Mouse (Mus musculus): ENCODE results near the gene Socs1.
A peak's percentile ranks its signal among the peaks of the same experiment; 100 is the strongest.
"Not testable (repeated sequence)": the region's sequence is repeated elsewhere in the genome, so short reads cannot be mapped to it uniquely, and the experiment has no call there.

Gene Socs1

DNA sequence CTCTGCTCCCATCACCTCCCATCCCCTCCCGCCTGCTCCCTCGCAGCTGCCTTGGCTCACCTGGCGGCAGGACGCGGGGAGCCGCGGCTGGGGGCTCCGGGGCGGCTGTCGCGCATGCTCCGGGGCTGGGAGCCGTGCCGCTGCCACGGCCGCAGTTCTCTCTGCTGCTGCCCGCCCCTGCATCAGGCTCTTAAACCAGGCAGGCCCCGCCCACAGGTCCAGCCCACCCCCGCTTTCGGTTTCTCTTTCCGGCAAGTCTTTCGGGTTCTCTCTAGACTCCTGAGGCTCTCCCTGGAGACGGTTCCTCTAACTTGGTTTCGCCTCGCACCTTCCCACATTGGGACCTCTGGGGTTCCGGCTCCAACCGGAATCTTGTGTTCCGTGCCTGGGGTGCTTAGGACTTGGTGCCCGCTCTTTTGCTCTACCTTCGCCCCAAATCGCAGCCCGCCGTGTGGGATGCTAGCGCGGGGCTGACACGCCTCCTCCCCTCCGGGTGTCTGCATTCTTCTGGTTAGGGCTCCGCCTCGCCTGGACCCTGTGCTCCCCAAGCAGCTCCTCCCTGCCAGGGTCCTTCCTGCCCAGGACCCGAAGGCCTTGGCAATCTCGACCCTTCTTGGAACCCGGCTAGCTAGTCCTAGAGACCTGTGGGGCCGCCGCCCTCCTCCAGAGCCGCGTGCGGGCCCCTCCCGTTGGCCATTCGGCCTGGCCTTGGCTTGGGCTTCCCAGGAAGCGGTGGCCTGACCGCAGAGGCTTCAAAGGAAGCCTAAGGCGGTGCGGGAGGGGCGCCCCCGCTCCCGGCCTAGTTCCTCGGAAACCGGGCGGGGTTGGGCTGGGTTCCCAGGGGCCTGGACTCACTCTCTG is at the start of gene Socs1:
Socs1 (minus strand) TSS at position 166 of the 861 bp plus-strand sequence.
- DNase-seq (ENCODE audit: low read depth), result peak; percentile 80

DNA sequence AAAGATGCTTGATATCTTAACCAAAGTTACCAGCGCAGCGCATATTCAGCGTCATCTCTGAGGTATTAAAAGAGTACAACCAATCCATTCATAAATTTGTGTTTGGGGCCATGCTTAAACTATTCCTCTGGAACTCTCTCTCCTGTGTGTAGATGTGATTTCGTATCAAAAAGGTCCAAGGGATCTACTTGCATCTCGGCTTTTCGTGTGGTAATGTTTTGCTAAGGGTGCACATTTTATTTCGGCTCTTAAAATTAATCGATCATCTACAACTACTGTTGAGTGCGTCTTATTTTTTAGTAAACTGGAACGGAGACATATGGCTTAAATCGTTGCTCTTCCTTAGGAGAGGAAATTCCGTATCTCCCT is 49.2 kb upstream of the Socs1 start:
- no peak for DNase-seq (ENCODE audit: low read depth)

DNA sequence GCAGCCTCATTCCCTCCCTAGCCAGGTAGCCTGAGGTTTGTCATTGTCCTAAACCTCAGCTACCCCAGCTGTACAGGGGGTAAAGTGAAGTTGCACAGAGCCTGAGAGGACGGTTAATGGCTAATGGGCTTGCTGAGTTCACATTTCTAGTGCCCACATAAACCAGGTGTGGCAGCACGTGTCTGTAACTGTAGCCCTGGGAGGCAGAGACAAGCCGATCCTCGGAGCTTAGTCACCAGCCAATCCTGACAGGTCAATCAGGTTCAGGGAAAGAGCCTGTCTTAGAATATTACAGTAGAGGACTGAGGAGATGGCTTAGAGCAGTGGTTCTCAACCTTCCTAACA is 43.1 kb upstream of the Socs1 start:
- no peak for DNase-seq (ENCODE audit: low read depth)

DNA sequence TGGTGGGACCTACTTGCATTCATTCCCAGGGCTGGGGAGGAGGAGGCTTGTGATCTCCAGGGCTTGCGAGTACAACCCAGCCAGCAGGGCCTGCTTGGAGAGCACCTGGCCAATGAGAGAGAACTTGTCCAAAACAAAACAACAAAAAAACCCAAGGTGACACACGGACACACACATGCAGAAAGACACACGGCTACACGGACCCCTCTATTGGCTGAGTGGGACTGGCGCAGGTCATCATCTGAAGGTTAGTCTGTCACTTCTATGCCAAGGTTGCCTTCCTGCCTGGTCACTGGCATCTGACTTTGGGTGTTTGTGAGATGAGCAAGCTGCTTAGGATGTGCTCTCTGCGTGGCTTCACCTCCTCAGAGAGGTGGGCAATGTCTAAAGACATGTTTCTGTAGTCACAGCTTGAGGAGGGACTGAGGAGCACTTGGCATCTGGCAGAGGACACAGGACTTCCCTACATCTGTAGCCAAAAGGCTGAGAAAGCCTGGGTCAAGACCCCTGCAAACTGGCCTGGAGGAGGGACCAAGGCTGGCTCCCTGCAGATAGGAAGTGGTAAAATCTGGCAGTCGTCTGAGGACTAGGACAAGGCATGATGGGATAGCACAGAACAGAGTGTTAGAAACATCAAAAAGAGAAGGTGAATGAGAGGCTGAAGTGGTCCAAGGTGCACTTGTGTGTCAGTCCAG is 42.6 kb upstream of the Socs1 start:
- DNase-seq (ENCODE audit: low read depth), result no peak

DNA sequence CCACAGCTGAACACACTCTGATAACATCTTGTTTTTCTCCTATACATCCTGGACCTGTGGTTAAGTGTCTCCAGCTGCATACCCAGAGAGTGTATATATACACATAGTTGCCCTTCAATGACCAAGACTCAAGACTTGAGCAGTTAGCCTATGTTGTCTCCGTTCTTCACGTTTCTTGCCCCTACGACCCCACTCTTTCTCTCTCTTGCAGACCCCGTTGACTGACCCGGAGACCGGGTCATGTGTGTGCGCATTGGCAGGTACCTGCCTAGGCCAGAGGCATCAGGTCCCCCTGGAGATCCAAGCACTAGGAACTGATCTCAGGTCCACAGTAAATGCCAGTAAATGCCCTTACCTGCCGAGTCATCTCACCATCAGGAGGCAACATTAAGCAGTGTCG is 41.9 kb upstream of the Socs1 start:
- no peak for DNase-seq (ENCODE audit: low read depth)

DNA sequence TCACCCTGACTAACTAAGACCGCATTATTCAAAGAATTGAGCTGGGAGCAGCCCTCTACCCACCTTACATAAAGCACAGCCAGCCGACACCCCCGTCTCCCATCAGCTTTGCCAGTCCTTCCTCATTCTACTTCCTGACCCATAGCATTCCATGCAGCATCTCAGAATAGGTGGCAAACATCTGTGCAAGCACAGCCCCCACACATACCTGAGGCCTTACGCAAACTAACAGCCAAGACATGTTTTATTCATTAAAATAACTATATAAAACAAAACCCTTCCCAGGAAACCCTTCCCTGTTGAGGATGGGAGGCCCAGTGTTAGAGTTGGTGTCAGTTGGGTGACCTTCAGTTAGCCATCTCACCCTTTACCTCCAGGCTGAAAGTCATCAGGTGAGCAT is 40.5 kb upstream of the Socs1 start:
- DNase-seq (ENCODE audit: low read depth), result no peak

DNA sequence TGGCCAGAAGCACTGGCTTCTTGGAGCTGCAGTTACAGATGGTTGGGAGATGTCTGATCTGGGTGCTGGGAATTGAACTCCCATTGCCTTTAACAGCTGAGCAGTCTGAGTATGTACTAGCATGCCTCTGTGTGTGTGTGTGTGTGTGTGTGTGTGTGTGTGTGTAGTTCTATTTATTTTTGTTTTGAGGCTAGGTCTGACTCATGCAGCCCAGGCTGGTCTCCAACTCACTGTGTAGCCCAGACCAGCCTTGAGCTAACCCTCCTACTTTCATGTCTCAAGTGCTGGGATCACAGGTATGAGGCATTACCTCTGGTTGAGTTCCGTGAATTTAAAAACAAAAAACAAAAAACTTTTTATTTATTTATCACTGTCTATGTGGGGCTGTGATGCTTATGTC is 39.2 kb upstream of the Socs1 start:
- no peak for DNase-seq (ENCODE audit: low read depth)

DNA sequence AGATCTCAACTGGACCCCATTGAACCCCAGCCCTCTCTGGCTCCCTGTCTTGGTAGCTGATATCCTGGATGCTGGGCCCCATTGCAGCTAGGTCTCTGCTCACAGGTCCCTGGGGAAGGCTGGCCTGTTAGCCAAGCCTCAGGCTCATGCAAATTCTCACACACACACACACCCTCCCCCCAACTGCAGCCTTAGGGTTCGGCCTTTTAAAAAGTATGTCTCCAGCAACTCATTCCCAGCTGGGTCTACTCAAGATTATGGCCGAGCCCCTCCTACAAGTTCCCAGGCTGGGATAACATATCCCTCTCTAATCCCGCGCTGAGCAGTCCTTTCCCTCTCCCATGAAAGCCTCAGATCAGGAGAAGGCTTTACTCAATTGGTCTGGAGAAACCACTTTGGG is 36.1 kb upstream of the Socs1 start:
- DNase-seq (ENCODE audit: low read depth), result no peak

DNA sequence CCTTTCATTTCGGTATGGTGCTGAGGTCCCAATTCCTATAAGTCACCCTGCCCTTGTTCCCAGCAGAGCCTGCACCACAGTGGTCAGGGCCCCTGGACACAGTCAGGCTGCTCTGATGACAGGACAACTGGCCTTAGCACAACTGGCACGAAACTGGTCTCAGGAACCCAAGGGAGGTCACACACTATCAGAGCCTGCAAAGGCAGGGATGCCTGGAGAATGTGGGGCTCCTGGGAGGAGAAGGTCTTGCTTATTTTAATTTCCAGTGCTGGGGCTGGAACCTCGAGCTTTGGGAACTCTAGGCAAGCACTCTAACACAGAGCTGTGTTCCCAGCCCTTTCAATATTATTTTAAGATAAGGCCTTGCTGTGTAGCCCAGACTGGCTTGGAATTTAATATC is 34.6 kb upstream of the Socs1 start:
- no peak for DNase-seq (ENCODE audit: low read depth)

DNA sequence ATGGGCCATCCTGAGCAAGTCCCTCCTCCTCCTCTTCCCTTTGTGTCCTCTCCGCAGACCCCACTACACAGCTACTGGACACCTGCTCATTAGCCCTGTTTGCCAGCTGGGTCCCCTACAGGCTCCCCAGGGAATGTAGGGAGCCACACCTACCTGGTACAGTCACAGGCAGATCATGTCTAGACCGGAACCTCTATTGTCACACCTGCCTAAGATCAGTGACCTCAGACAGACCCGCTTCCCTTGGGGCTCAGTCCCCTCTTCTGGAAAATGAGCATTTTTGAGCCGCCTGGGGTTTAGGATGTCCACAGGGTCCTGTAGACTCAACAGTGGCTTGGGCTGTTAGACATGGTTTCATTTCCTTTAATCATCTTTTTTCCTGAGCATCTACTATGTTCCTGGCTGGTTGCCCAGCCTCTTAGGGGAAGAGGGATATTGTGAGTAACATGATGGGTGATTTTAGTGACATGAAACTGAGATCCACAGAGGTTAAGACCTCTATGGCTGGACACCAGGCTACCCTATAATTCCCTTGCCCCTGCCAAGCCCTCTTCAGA is 33.3 kb upstream of the Socs1 start:
- DNase-seq (ENCODE audit: low read depth), result no peak

DNA sequence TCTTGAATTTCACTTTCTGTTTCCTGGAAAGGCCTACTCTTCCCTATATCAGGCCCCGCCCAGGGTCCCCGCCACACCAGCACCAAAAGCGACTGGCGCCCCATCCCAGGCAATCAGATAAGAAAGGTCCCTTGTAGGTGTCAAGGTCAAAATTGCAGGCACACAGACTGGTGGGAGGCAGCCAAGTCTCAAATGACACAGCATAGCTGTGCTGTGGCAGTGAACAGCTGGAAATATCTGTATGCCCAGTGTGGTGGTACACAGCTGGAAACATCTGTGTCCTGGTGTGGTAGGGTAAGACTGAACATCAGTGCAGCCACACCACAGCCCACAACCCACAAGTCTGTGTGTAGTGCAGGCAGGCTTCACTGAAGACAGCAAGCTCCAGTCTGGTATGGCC is 29.5 kb upstream of the Socs1 start:
- DNase-seq (ENCODE audit: low read depth), result no peak

DNA sequence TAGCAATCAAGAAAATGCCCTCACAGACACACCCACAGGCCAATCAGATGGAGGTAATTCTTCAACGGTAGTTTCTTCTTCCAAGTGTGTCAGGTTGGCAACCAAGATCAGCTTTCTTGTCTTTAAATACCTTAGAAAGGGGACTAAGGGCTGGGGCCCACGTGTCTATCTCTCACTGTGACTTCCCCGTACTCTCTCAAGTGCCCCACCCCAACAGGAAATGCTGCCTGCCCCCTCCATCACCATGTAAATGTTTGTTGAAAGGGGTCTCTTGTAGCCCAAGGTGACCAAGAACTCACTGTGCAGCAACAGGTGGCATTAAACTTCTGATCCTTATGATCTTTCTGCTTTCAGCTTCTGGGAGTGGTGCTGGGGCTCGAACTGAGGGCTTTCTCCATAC is 28.4 kb upstream of the Socs1 start:
- DNase-seq (ENCODE audit: low read depth), result no peak

DNA sequence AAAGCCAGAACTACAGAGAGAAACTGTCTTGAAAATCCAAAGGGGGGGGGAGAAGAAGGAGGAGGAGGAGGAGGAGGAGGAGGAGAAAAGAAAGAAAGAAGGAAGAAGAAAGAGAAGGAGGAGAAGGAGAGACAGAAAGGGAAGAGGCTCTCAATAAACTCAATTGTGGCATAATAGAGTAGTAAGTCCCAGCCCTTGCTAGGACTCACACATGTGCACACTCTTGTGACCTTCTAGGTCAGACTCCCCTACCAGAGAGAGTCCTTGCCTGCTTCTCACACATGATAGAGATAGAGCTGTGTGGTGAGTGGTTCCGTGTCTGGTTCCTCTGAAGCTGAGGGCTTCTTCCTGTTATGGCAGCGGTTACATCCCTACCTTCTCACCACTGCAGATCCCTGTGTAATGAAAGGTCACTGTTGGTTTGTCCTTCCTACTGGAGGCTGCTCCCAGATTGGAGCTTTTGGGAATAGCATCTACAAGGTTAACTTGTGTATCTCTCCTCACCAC is 27.6 kb upstream of the Socs1 start, which contains the start of gene Gm11172:
Gm11172 (plus strand) TSS at position 51 of the 507 bp plus-strand sequence.
- no peak for DNase-seq (ENCODE audit: low read depth)

DNA sequence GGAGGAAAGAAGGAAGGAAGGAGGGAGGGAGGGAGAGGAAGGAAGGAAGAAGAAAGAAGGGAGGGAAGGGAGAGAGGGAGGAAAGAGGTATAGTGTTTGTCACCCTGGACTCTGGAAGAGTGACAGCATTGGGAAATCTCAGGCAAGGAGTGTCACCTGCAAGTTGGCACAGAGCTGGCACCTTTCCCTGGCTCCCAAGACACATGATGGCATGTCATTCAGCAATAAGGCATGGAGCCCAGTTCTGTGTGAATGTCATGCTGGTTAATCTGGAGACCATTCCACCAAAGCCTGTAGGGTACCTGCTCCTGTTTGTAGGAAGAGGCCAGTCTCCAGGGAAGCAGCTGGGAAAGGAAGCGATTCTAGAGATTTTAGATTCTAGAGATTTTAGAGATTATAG is 25.0 kb upstream of the Socs1 start:
- DNase-seq (ENCODE audit: low read depth), result no peak

DNA sequence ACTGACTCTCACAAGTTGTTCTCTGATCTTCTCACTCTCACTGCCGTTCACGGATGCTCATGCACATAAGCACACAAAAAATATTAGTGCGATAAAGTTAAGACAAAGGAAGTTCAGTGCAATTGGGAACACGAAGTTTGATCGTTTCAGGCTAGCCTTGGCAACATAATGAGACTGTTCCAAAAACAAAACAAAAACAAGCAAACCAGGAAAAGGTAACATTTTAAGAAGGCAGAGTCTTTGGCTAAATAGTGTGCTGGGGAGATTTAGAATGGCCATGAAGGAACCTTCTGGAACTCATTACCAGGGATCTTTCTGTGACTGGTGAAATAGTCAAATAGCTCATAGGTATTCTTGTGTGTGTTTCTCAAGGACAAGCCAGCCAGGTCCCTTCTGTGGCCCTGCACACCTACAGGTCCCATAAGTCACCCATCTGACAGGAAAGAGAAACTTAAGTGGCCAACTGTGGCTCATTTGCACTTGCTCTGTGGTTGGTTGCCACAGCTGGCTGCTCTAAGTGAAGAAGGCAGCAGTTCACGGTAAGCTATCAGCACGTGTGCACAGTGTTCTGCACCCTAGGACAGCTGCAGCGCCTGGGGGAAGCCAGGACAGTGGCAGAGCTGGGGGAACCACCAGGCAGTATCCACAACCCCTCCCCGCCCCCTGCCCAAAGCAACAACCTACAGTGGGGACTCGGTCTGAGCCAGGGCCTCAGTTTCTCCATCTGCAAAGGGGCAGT is 20.6 kb upstream of the Socs1 start, which contains the start of gene Prm1:
Prm1 (minus strand) TSS at position 51 of the 739 bp plus-strand sequence.
- no peak for DNase-seq (ENCODE audit: low read depth)

DNA sequence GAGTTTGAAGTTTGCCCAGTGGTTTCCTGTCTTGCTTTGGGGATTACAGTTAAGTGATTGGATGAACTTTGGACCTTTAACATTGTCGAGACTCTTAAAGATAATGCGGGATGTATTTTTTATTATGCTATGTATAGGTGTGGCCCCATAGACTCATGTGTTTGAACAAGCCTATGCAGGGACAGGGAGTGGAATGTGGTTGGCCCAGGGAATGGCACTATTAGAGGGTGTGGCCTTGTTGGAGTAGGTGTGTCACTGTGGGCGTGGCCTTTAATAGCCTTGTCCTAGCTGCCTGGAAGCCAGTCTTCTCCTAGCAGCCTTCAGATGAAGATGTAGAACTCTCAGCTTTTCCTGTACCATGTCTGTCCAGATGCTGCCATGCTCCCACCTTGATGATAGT is 17.1 kb upstream of the Socs1 start:
- DNase-seq (ENCODE audit: low read depth), result not testable (repeated sequence)

DNA sequence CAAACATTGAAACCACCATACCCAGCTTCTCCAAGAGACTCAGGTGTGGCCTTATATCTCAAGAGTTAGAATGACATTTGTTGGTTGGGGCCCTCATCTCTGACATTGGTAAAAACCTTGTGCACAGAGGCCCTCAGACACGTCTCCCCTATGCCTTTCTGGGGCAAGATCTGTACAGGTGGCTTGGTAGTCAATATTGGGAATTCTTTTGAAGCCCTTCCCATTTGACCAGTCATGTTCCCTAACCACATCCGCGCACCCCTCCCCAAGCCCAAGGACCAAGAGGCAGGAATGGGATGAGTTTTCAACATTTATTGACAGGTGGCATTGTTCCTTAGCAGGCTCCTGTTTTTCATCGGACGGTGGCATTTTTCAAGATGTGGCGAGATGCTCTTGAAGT is 10.7 kb upstream of the Socs1 start, which contains the start of gene Prm2:
Prm2 (minus strand) TSS at position 101 of the 400 bp plus-strand sequence.
- DNase-seq (ENCODE audit: low read depth), result no peak

DNA sequence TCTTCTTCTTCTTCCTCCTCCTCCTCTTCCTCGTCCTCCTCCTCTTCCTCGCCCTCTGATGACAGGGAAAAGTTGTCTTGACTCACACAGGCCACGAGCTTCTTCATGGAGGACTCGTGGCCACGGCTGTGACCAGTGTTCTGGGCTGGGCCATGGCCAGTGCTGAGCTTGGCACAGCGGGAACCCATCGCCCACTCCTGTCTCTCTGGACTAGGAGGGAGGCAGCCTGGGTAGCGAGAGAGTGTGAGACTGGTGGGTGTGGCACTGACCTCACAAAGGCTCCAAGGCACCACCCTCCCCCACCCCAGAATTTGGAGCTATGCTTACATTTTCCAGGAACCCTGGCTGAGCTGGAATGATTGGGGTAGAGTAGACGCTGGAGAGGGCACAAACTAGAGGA is 5.4 kb upstream of the Socs1 start, which contains the start of gene Prm3:
Prm3 (minus strand) TSS at position 213 of the 400 bp plus-strand sequence.
- DNase-seq (ENCODE audit: low read depth), result no peak

DNA sequence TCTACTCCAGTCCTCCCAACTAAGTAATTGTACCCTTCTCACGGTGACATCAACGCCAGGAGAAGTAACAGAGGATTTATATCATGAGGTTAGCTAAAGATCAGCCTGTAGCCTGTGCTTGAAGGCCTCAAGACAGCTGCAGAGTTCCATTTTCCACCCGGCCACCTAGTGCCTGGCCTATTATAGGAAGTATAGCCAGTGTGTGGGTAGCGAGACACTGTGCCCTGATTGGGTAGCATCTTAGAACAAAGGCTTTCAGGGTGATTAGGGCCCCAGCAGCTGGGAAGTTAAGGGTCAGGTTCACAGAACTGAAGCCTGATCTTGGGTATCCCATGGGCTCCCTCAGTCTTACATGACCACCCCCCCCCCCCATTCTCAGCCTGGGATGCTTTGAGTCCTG is 3.5 kb upstream of the Socs1 start:
- no peak for DNase-seq (ENCODE audit: low read depth)

DNA sequence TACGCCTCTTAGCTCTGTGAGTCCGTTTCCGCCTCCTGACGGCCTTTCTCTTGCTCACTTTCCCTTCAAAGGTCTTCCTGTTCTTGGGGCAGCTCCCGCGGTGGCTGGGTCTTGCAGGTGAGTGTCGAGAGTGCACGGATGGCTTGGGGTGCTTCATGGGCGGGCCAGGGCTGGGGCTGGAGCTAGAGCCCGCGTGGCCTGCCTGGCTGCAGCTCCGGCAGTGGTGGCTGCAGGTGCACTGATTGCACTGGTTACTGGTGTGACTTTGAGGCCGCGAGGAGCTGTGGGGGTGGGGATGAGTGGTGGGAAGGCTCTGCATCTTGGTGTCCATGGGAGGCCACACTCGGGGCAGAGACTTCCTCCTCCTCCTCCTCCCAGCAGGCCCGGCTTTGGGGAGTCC is 2.9 kb upstream of the Socs1 start, which contains the start of gene Tnp2:
Tnp2 (minus strand) TSS at position 390 of the 400 bp plus-strand sequence.
- DNase-seq (ENCODE audit: low read depth), result no peak

DNA sequence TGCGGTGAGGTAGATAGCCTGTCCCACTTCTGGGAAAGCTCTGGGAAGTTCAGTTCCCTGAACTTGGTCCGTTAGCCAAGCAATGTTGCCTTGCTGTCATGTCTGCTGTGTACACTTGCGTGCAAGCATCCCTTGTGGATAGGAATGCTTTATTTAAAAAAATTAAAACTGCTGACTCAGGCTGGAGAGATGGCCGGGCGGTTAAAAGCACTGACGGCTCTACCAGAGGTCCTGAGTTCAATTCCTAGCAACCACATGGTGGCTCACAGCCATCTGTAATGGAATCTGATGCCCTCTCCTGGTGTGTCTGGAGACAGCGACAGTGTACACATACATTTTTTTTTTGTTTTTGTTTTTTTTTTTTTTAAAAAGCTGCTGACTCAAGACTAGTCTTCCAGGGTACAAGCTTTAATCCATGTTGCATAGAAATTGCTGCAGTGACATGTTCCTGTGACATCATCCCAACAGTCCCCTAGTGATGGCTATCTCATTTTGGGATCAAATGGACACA is 2.3 kb upstream of the Socs1 start:
- DNase-seq (ENCODE audit: low read depth), result no peak

Measured in c-Kit-positive CD71-positive TER-119-negative erythroid progenitor cells, embryonic 14.5 days (primary cell).